19 mouse cellular contexts compared by ENCODE assay signal in genomic region chr6:127322398-127322797, GRCm38 (mm10).
DNase-seq lines count a peak whose midpoint lies in the region; ATAC-seq and TF ChIP-seq lines count a peak whose summit lies in the region.
"Had no signal": no experiment of that assay in that cellular context is flagged by ENCODE, and none has a peak within 500 bp of the region (broad histone marks: within the 10 kb centered on the region; RNA-seq: fewer than 3 reads in every experiment).

No protein-coding gene starts in this region.

- H3K9me3 ChIP-seq in heart, embryonic 12.5 days (replicated peaks): no peaks in the 10 kb centered on the region
- H3K9me3 ChIP-seq in G1E (replicated peaks): no peaks in the 10 kb centered on the region
- no peaks in the 10 kb centered on the region for H3K9me3 ChIP-seq in liver, embryonic 14.5 days (ENCODE audit: control insufficient read depth, low read length)
- H3K9me3 ChIP-seq in forebrain, embryonic 11.5 days (ENCODE audit: control insufficient read depth, low read length): no peaks in the 10 kb centered on the region
- H3K9me3 ChIP-seq: limb, embryonic 13.5 days; midbrain, embryonic 13.5 days had no signal

- ATAC-seq in heart, embryonic 12.5 days (ENCODE audit: insufficient number of reproducible peaks, low FRiP score): peak; percentile 43
- ATAC-seq in G1E (ENCODE audit: extremely low read depth, insufficient number of reproducible peaks, low FRiP score, poor library complexity, severe bottlenecking): peak; percentile 65
- ATAC-seq in common myeloid progenitor, adult 5-6 weeks (replicated peaks; ENCODE audit: low read depth, poor library complexity, severe bottlenecking): peak; percentile 20; the same call in 1 of the 2 replicates
- ATAC-seq in liver, embryonic 14.5 days (ENCODE audit: insufficient read depth): peak; percentile 74
- ATAC-seq in forebrain, embryonic 11.5 days (replicated peaks; ENCODE audit: low FRiP score): no peak
- ATAC-seq: hindbrain, embryonic 16.5 days; midbrain, embryonic 13.5 days had no signal

- no peak overlapping the region for H3K4me2 ChIP-seq in heart, embryonic 12.5 days
- H3K4me2 ChIP-seq in liver, embryonic 14.5 days (ENCODE audit: low read depth): peak overlapping the region; percentile 71
- H3K4me2 ChIP-seq in forebrain, embryonic 11.5 days (ENCODE audit: low read depth, low read length, severe bottlenecking): no peak overlapping the region
- H3K4me2 ChIP-seq: limb, embryonic 13.5 days; midbrain, embryonic 13.5 days had no signal

- no peaks in the 10 kb centered on the region for H3K36me3 ChIP-seq in heart, embryonic 12.5 days
- H3K36me3 ChIP-seq in G1E (replicated peaks): no peaks in the 10 kb centered on the region
- no peaks in the 10 kb centered on the region for H3K36me3 ChIP-seq in liver, embryonic 14.5 days (replicated peaks; ENCODE audit: control insufficient read depth, insufficient read depth, low read depth)
- H3K36me3 ChIP-seq in forebrain, embryonic 11.5 days (ENCODE audit: control insufficient read depth, insufficient read depth, low read length): no peaks in the 10 kb centered on the region
- H3K36me3 ChIP-seq: limb, embryonic 13.5 days; midbrain, embryonic 13.5 days had no signal

- no peaks in the 10 kb centered on the region for H3K27me3 ChIP-seq in heart, embryonic 12.5 days (replicated peaks)
- H3K27me3 ChIP-seq in G1E (ENCODE audit: insufficient read depth, low read length): 0 out of 2 replicates have a peak, but pooled peaks cover under 1% of the 10 kb centered on the region
- no peaks in the 10 kb centered on the region for H3K27me3 ChIP-seq in liver, embryonic 14.5 days (ENCODE audit: control insufficient read depth, insufficient read depth, low read length)
- H3K27me3 ChIP-seq in forebrain, embryonic 11.5 days (ENCODE audit: control insufficient read depth, insufficient read depth, low read length): no peaks in the 10 kb centered on the region
- H3K27me3 ChIP-seq: limb, embryonic 13.5 days had no signal

- H3K27ac ChIP-seq in heart, embryonic 12.5 days (ENCODE audit: poor library complexity, severe bottlenecking): 0 out of 2 replicates have a peak overlapping the region, but pooled peaks have one; percentile 51
- peak overlapping the region; percentile 94 for H3K27ac ChIP-seq in liver, embryonic 14.5 days
- no peak overlapping the region for H3K27ac ChIP-seq in forebrain, embryonic 11.5 days (ENCODE audit: low read depth, low read length)
- H3K27ac ChIP-seq: left cerebral cortex, adult 2 months; limb, embryonic 13.5 days; midbrain, embryonic 13.5 days had no signal

- peaks cover 34% of the 10 kb centered on the region for H3K4me1 ChIP-seq in heart, embryonic 12.5 days (replicated peaks)
- peaks cover 64% of the 10 kb centered on the region for H3K4me1 ChIP-seq in G1E (ENCODE audit: insufficient read depth, low read depth, low read length)
- H3K4me1 ChIP-seq in liver, embryonic 14.5 days (replicated peaks; ENCODE audit: control insufficient read depth in 2 of 2, insufficient read depth in 2 of 2, low read length in 1 of 2): peaks cover 85 to 89% of the 10 kb centered on the region in 2 experiments
- peaks cover 6% of the 10 kb centered on the region for H3K4me1 ChIP-seq in forebrain, embryonic 11.5 days (replicated peaks; ENCODE audit: control insufficient read depth, insufficient read depth, low read length)

- 26% methylated on average over 7 of the region's 7 CpGs for WGBS in heart, embryonic 12.5 days
- WGBS in liver, embryonic 14.5 days (ENCODE audit: insufficient replicate concordance): 7% methylated on average over 7 of the region's 7 CpGs
- WGBS in forebrain, embryonic 11.5 days: 85% methylated on average over 7 of the region's 7 CpGs

- no peak overlapping the region for H3K9ac ChIP-seq in heart, embryonic 12.5 days
- H3K9ac ChIP-seq in liver, embryonic 14.5 days (replicated peaks): peak overlapping the region; percentile 47
- H3K9ac ChIP-seq in forebrain, embryonic 11.5 days (ENCODE audit: low read length): no peak overlapping the region
- H3K9ac ChIP-seq: limb, embryonic 13.5 days; midbrain, embryonic 13.5 days had no signal

- peak; percentile 99 for TF ChIP-seq EP300 in liver, embryonic 14.5 days (IDR thresholded peaks at IDR 0.05; ENCODE audit: low read depth)

- TF ChIP-seq CTCF in G1E (IDR thresholded peaks at IDR 0.05; ENCODE audit: low read depth, low read length): no peak
- no peak for TF ChIP-seq CTCF in liver, embryonic 14.5 days (IDR thresholded peaks at IDR 0.05; ENCODE audit: low read depth)

- no peak for DNase-seq in heart, adult 11 months
- peak; percentile 41 for DNase-seq in G1E (ENCODE audit: low spot score)
- DNase-seq in liver, embryonic 14.5 days (ENCODE audit: low read depth in 3 of 3, low spot score in 3 of 3): peak; percentile 83 to 88 (median 84)
- DNase-seq in forebrain, embryonic 11.5 days (ENCODE audit: low spot score): no peak
- no peak for DNase-seq in adrenal gland, adult 18-20 months (ENCODE audit: low spot score in 2 of 2)
- no peak for DNase-seq in layer of hippocampus, adult 8-10 months (ENCODE audit: low spot score in 2 of 2)
- DNase-seq: adrenal gland, adult 2 months; cerebellum, adult 8-10 months; gastrocnemius, postnatal 14 days; heart, postnatal 14 days; kidney, adult 8-10 months; lung, postnatal 14 days; thymus, postnatal 4 days had no signal

- no peak overlapping the region for H3K4me3 ChIP-seq in heart, embryonic 12.5 days
- no peak overlapping the region; the same call in 1 of the 2 replicates for H3K4me3 ChIP-seq in G1E (ENCODE audit: low read depth, low read length)
- H3K4me3 ChIP-seq in liver, embryonic 14.5 days (ENCODE audit: insufficient read depth in 1 of 2, low read depth in 2 of 2, low read length in 2 of 2): peak overlapping the region in 1 of 2 experiments; percentile 10; a peak in 2 of 4 replicates
- H3K4me3 ChIP-seq in forebrain, embryonic 11.5 days (ENCODE audit: low read depth, low read length): no peak overlapping the region
- H3K4me3 ChIP-seq: left cerebral cortex, adult 2 months; limb, embryonic 13.5 days; midbrain, embryonic 13.5 days had no signal

Comparison
In these comparisons a context has a peak if more than half of its experiments do, and no peak if none do; other contexts are left out.
1. DNase-seq: peak in G1E (single experiment) and liver, embryonic 14.5 days (3 of 3); none in heart, adult 11 months (single experiment), forebrain, embryonic 11.5 days (single experiment), adrenal gland, adult 18-20 months (0 of 2) and layer of hippocampus, adult 8-10 months (0 of 2).